Mouse (Mus musculus) c-Kit-negative CD71-positive TER-119-positive erythroid progenitor cells, embryonic 14.5 days (primary cell): ENCODE measurements around the gene Trmt13.
"Not testable (repeated sequence)": the region's sequence is repeated elsewhere in the genome, so short reads cannot be mapped to it uniquely, and the experiment has no call there.

Source experiments
- DNase-seq: peaks from one replicate; pipeline ENCODE4 v3.0.0-alpha.2; 2013; ENCODE audit warnings: low read depth, low spot score

Gene Trmt13

DNA sequence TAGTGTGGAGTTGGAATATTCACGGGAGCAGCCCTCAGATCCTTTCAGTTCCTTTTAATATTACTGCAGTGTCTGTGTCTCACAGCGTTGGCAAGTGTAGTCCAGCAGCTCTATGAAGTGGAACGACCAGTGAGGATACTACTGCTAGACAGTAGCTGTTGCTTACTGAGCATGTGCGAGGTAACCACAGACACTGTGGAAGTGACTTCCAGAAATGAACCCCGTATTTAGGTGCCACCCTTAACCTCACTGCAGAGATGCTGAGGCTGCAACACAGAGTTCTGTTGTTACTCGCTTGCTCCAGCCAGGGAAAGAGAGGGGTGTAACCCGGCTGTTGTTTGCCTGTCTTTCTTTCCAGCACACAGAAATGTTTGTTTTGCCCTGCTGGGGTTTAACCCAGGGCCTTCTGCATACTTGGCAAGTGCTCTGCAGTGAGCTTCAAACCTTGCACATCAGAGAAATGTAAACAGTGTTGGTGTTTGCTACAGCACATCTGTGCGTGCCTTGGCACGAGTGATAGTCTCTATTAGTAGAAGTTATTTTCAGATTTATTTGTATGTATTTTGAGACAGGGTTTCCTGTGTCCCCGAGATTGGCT, at the start of gene Trmt13:
Gene Trmt13 (minus strand): TSS at position 293 of the 598 bp plus-strand sequence.
- DNase-seq = no peak

GRCm38 (mm10) chr3:116662463-116662863, 48.1 kb upstream of the Trmt13 start, which contains the start of gene Mfsd14a:
Gene Mfsd14a, minus strand, starts transcription at chr3:116662677.
- peak; percentile 94 for DNase-seq

DNA sequence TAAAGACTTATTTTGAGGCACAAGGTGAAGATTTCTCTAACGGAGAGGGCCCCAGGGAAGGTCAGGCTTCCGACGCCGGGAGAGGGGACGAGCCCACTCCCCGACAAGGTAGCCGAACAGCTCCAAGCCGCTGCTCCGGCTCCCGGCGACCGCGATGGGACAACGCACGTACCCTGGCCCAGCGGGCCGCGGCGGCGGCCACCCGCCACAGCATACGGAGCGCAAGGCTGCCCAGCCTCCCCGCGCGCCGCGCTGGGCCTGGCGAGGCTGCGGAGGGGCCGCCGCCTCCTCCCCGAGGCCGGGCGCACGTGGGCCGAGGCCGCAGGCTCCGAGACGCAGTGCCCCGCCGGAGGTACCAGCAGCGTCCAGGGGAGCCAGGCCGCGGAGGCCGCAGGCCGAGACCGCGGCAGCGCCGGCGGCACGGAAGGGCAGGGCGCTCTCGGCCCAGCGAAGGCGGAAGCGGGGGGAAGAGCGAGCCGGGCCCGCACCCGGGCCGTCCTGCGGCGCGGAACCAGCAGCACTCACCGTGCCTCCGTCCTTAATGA, 47.6 kb upstream of the Trmt13 start:
- DNase-seq = no peak

DNA sequence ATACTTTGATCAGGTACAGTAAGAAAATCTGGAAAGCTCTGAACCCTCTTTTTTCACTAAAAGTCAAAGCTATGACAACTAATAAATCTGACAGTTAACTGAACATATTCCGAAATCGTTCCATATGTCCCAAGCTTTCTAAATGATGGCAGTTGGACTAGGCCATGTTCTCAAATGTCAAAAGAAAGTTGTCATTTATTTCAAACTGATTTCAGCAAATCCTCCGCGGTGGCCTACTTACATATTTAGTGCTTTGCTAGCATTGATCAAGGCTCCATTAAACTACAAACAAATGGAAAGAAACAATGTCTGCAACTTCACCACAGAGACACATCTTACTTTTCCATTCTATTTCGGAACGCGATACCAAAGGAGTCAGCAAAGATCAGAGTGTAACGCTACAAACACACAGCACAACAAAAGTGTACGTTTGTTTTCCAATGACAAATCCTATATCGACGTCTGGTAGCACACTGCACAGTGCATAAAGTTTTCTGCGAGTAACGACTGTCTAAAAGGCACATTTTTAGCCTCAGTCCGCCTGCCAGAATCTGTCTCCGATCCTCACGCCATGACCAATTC, 47.0 kb upstream of the Trmt13 start:
- peak; percentile 11 for DNase-seq

DNA sequence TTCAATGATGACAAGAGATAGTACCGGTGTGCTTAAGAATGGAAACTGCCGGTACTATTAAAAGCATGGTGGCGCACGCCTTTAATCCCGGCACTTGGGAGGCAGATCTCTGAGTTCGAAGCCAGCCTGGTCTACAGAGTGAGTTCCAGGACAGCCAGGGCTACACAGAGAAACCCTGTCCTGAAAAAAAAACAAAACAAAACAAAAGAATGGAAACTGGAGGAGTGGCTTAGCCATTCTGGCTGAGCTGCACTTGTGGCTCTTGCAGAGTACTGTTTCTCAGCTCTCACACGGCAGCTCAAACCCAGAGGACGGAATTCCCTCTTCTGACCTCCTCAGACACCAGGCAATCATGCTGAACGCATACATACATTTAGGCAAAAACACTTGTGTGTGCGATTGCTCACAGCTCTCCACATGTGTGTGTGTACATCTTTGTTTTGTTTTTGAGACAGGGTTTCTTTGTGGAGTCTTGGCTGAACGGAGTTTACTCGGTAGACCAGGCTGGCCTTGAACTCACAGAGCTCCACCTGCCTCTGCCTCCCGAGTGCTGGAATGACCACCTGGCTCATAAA, 45.6 kb upstream of the Trmt13 start:
- no peak for DNase-seq

- no peak for DNase-seq
These were observed 44.7 kb upstream of the Trmt13 start for GRCm38 (mm10) chr3:116658928-116659565.

DNA sequence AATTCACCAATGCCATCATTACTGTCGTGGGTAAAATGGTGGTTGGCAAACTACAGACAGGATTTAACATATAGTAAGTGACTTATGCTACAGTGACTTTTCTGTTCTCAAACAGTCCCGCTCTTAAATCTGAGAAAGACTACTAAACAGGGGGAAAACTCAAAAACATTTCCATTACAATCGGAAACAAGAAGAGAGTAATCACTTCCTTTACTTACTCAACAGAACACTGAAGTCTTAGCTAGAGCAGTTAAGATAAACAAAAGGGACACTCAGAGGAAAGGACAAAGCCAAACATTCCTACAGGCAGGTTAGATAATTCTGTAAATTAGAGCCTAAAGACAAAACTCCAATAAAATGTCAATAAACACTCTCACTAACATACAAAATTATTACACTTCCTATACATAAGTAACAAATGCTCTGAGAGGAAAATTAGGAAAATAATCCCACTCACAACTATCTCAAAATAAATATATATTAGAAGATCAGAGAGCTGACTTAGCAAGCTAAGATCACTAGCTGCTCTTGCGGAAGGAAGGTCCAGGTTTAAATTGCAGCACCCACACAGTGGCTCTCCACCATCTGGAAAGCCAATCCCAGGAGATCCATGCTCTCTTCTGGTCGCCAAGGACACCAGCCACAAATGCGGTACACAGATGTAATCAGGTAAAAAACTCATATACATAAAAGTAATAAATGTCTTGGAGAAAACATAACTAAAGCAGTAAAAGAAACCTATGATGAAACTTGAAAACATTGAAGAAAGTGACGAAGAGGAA, 42.0 kb upstream of the Trmt13 start:
- no peak for DNase-seq

- not testable (repeated sequence) for DNase-seq
These were observed 39.7 kb upstream of the Trmt13 start for GRCm38 (mm10) chr3:116654051-116654450.

DNA sequence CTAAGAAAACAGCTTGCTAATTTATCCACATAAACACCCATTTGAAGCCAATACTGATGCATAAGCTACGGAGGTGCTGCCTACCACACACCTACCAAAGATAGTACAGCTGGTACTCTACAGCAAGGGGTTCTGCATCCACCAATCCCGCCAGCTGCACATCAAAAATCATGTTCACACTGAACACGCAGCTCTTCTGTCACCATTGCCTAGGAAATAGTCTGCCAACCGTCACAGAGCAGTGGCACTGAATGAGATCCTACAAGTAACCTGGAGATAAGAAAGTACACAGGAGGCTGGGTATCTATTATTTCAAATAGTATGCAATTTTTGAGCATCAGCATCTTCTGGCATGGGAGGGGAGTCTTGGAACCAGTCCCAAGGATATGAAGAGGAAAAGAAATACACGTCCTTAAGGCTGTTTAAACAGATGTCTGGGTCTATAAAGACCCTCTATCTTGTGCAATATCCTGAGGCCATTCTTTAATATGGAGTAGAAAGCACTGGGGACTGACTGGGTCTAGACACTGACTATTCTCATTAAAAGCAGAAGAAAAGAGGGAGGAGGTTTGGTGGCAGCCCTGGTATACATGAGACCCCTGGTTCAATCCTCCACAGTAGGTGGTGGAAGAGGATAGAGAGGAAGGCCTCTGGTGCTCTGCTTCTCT, 39.0 kb upstream of the Trmt13 start:
- DNase-seq = no peak

DNA sequence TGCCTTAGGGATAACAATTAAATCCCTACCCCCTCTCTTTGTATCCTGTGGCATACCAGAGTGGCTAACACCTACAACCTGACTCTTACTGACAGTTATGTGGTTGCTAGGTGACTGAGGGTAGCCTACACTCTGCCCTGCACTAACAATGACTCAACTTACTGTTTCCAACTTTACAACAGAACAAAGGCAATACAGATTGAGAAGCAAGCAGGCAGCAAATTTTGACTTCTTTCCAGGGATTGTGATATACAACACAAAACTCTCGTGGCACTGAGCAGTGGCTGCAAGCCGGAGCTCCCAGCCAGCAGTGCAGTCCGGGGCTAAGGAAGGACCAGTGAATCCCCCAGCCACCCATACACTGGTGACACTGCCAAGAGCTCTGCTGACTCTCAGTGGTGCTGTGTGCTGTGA, 37.7 kb upstream of the Trmt13 start:
- no peak for DNase-seq

GRCm38 (mm10) chr3:116650698-116651097, 36.3 kb upstream of the Trmt13 start:
- DNase-seq = no peak

- no peak for DNase-seq
These were observed 34.4 kb upstream of the Trmt13 start for GRCm38 (mm10) chr3:116648805-116649204.

- DNase-seq = no peak
These were observed 32.0 kb upstream of the Trmt13 start for GRCm38 (mm10) chr3:116646387-116646786.

GRCm38 (mm10) chr3:116642373-116642772, 28.0 kb upstream of the Trmt13 start:
- DNase-seq = no peak

DNA sequence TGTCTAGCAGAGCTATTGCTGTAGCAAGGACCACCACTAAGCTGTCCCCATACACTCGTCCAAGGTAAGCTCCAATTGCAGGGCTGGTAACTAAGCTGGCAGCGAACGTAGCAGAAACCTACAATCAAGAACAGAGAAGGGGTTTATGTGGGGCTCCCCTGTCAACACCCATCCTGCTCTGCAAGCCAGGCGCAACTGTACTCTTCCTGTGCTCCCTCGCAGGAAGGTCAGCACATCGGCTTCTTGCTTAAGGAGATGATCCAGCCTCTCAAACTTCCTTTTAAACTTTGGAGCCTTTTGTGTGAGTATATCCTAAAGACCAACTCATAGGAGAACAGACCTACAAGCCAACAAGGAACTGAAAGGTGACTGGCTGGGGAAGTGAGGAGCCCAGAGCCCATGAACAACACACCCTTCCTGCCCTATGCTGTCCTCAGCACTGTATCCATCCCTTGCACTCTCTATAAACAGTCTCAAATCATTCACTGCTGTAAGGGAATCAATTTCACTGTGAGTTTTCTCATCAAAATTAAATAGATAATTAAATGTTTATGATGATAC, 27.5 kb upstream of the Trmt13 start:
- DNase-seq = no peak

GRCm38 (mm10) chr3:116640024-116640423, 25.6 kb upstream of the Trmt13 start:
- DNase-seq = no peak

DNA sequence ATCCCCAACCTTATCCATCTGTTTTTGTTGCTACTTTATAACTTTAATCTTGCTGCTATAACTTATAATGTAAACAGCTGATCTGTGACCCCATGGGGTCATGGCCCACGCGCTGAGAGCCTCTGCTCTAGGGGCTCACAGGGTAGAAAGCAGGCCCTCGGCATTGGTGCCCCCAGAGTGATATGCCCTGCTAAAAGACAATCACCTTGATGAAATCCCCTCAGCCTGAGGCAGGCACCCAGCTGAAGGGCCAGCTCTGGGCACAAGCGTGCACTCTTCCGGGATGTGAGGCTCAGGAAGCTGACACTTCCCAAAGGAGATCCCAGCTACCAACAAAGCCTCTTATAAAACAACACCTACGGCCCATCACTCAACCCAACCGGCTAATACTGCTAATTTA, 24.2 kb upstream of the Trmt13 start:
- DNase-seq = no peak

DNA sequence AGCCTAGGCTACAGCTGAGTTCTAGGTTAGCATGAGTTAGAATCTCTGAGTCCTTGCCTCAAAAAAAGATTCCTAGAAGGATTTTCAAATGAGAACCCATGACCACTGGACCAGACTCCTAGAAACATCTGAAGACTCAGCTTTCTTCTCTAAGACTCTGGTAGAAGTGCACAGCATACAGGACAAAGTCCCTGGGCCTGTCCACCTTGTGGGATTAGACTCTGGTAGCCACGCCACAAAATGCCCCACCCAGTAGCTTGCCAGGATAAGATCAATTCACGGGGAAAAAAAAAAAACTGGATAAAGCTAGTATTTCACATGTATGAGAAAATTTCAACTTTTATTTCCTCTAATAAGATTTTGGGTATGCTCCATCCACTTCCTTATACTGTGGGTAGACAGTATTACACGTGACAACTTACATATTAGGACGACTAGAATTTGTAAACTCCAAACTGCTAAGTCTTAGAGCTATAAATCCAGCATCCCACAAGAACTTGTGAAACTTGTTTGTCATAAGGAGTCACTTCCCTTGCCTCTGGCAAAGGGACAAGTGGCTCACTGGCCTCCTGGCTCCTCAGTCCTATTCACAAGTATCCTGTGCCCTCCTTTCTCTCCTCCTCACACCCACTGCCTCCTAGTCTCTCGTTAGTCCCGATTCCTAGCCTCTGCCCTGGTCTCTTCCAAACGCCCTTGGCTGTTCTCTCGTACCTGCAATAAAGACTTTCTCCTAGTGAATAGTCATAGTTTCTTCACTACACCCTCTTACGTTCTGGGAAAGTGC, 23.5 kb upstream of the Trmt13 start:
- DNase-seq = no peak

DNA sequence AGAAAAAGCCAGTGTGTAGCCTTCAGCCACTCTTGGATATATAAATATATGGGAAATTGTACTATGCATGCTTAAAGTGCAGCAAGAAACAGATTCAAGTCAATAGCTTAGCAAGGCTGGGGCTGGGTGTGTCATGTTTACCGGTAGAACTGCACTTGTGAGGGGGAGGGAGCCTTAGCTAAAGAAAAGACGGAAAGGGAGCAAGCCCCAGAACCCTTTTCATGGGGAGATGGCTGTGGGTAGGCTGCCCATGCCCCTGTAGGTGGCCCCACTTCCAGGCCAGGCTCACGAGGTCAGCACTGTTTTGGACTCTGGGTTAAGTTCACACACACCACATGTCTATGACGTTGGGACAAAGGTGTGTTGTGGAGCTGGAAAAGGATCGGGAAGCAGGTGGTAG, 21.4 kb upstream of the Trmt13 start:
- DNase-seq = no peak

DNA sequence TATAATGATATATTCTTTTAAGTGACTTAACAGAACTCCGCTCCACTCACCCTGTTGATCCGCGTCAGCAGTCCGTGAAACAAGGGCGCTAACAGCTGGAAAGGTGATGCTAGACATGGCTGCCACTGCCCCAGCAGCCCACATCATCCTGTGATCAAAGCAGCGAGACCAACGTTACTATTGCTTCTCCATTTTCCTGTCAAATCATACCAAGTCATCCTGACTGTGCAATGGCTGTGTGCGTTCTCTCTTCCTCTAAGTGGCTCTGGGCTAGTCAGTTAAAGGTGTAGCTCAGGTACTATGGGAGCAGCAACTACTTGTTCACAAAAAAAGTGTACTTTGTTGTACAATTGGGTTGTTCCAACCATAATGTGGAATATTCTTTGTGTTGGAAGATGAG, 20.5 kb upstream of the Trmt13 start:
- DNase-seq = no peak
